Mouse (Mus musculus) stomach, embryonic 16.5 days (tissue): ENCODE results near the gene Lypd4. TPM values are rescaled to one million over a fixed set of nuclear protein-coding genes. Genes with fewer than 3 reads are reported as not detected.
A peak's percentile ranks its signal among the peaks of the same experiment; 100 is the strongest.
"Not testable (repeated sequence)": the region's sequence is repeated elsewhere in the genome, so short reads cannot be mapped to it uniquely, and the experiment has no call there.

ENCODE experiments used
- ATAC-seq: fragments of 200-750 bp; cut with Nextera tagmentation; 2 replicates; pipeline ENCODE4 v1.8.0; 2017; ENCODE audit warnings: moderate number of reproducible peaks, moderate TSS enrichment; ENCODE audit not compliant: insufficient read depth, low FRiP score
- H3K27ac ChIP-seq: fragments of 300-500 bp; sonication (generic); 2 replicates; pipeline ENCODE4 v1.5.1; 2014; ENCODE audit warnings: low read length
- H3K27me3 ChIP-seq: fragments of 300-500 bp; sonication (generic); 2 replicates; pipeline ENCODE4 v1.6.1; 2014; ENCODE audit warnings: low read length, control low read depth, mixed read lengths; ENCODE audit not compliant: control insufficient read depth, insufficient read depth
- H3K36me3 ChIP-seq: fragments of 300-500 bp; sonication (generic); 2 replicates; pipeline ENCODE4 v1.6.1; 2014; ENCODE audit warnings: low read length; ENCODE audit not compliant: control insufficient read depth, insufficient read depth
- H3K4me1 ChIP-seq: fragments of 300-500 bp; sonication (generic); 2 replicates; pipeline ENCODE4 v1.6.1; 2014; ENCODE audit warnings: low read length, control low read depth, mixed read lengths; ENCODE audit not compliant: control insufficient read depth, insufficient read depth
- H3K4me2 ChIP-seq: fragments of 300-500 bp; sonication (generic); 2 replicates; pipeline ENCODE4 v1.6.1; 2014; ENCODE audit warnings: low read depth, low read length, mixed read lengths
- H3K4me3 ChIP-seq: fragments of 300-500 bp; sonication (generic); replicated peaks from 2 replicates; pipeline ENCODE4 v1.5.1; 2014; ENCODE audit warnings: mild to moderate bottlenecking, low read length
- H3K9ac ChIP-seq: fragments of 300-500 bp; sonication (generic); 2 replicates; pipeline ENCODE4 v1.6.1; 2014; ENCODE audit warnings: low read length
- H3K9me3 ChIP-seq: fragments of 300-500 bp; sonication (generic); replicated peaks from 2 replicates; pipeline ENCODE4 v1.6.1; 2016; ENCODE audit warnings: low read length, control low read depth; ENCODE audit not compliant: control insufficient read depth
- WGBS: fragments of 180-500 bp; shearing (Covaris S2); extraction: QIAGEN DNeasy Blood & Tissue Kit; methylation state at CpG from one replicate; pipeline ENCODE4 v1.1.7; 2014; 5-methylcytosine and 5-hydroxymethylcytosine counted together
- polyA plus RNA-seq: library from polyadenylated mRNA; unstranded; fragments of >200 nt; fragmentation: Nextera tagmentation; extraction: Ambion mirVana; gene quantifications from 2 replicates; pipeline ENCODE4 v1.2.1, GENCODE M21; 2015

Lypd4 gene
- polyA plus RNA-seq, 1 experiment from 2014 or later, result not detected

DNA sequence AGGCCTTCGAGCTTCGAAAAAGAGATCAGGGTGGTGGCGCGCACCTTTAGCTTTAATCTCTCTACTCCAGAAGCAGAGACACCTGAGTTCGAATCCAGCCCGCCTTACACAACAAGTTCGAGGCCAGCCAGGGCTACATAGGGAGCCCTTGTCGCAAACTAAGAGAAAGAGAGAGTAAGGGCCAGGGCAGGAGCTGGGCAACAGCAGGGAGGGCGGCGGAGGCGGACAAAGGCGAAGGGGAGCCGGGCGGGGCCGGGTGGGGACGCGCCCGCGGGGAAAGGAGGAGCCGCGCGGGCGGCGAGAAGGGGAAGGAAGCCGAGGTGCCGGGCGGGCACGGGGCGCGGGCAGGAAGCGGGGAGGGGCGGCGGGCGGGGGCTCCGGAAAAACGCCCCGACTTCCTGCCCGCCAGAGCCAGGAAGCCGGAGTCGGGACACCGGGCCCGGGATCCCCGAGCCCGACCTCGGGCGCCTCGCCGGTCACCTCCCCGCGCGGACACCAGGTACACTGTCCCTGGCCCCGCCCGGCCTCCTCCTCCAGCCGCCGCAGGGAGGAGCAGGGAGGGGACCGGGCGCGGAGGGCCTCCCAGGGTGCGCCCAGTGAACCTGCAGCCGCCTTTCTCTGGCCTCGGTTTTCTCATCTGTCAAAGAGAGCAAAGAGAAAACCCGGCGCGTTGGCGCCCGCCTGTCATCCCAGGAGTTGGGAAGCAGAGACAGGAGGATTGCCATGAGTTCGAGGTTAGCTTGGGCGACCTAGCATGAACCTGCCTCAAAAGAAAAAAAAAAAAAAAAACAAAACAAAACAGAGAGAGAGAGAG lies 33.1 kb upstream of the Lypd4 start, which contains the start of gene Arhgef1:
Gene Arhgef1 (plus strand): TSS at position 283 of the 814 bp plus-strand sequence.
- Histone ChIP-seq H3K4me1 (peaks cover 36% of the 10 kb centered on the region), H3K27me3 (no peaks in the 10 kb centered on the region), H3K27ac (peak within 1 kb of the TSS; percentile 93), H3K9ac (peak within 1 kb of the TSS; percentile 90), H3K4me3 (peak within 1 kb of the TSS; percentile 76), H3K36me3 (no peaks in the 10 kb centered on the region), H3K9me3 (no peaks in the 10 kb centered on the region), H3K4me2 (peak within 1 kb of the TSS; percentile 91)
- WGBS, result 4% methylated on average over 62 of the region's 68 CpGs
- peak; percentile 15; the same call in 1 of the 2 replicates for ATAC-seq

DNA sequence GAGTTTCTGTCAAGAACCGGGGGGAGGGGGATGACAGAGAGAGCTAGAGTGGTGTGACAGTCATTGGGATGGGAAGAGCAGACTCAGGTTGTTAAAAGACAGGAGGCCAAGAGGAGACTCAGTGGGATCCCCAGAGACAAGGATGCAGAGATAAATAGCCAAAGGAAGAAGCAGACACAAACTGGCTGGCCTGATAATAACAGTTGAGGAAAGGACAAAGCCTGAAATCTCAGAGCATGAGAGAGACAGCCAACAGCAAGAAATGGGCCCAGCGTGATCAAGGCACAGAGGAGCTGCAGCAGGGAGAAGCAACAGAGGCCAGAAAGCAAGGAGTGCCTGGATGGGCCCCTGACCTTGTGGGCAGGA lies 32.5 kb upstream of the Lypd4 start:
- no peak for ATAC-seq
- 44% methylated on average over 2 of the region's 2 CpGs for WGBS

DNA sequence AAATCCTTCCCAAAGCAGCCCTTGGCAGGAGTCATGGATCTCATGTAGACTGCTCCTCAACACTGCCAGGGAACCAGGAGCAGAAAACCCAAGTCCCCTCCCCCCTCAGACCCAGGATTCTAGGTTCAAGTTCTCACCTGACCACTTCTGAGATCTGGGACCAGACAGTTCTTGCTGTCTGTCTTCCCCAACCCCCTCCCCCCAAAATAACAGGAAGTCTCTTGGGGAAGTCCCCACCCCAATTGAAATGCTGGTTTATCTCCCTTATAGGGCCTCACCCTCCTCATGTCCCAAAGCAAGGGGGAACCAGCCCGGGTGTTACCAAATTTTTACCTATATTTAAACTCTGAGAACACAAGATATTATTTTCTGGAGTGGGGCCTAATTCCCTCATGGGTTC lies 32.1 kb upstream of the Lypd4 start:
- H3K27me3 ChIP-seq, result no peaks in the 10 kb centered on the region
- no peak for ATAC-seq
- no peak overlapping the region for H3K4me3 ChIP-seq
- peak overlapping the region; percentile 91; the same call in 1 of the 2 replicates for H3K4me2 ChIP-seq
- H3K4me1 ChIP-seq, result peaks cover 31% of the 10 kb centered on the region
- H3K27ac ChIP-seq, result peak overlapping the region; percentile 93; the same call in 1 of the 2 replicates
- WGBS, result 47% methylated on average over 1 of the region's 1 CpGs
- no peaks in the 10 kb centered on the region for H3K36me3 ChIP-seq
- peak overlapping the region; percentile 90; the same call in 1 of the 2 replicates for H3K9ac ChIP-seq
- H3K9me3 ChIP-seq, result no peaks in the 10 kb centered on the region

More for the DNA sequence above, 32.5 kb upstream of the Lypd4 start:
- Histone ChIP-seq H3K4me2 (peak overlapping the region; percentile 91), H3K36me3 (no peaks in the 10 kb centered on the region), H3K27me3 (no peaks in the 10 kb centered on the region), H3K9me3 (no peaks in the 10 kb centered on the region), H3K4me3 (peak overlapping the region; percentile 76), H3K27ac (peak overlapping the region; percentile 93), H3K9ac (peak overlapping the region; percentile 90), H3K4me1 (peaks cover 35% of the 10 kb centered on the region)

DNA sequence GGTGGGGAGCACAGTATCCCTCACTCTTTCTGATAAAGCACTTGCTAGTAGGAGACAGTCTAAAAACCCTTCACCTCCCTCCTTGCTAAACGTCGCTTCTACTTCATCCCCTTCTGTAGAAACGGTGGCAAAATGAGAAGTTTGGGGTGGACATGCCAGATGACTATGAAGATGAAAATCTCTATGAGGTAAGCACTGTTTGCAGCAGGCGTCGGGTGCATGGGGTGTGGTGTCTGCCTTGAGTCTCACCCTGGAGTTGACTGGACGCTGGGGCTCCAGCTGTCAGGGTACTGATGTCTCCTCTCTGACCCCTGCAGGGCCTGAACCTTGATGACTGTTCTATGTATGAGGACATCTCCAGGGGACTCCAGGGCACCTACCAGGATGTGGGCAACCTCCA lies 31.4 kb upstream of the Lypd4 start:
- H3K27me3 ChIP-seq, result no peaks in the 10 kb centered on the region
- WGBS, result 58% methylated on average over 6 of the region's 6 CpGs
- ATAC-seq, result no peak

DNA sequence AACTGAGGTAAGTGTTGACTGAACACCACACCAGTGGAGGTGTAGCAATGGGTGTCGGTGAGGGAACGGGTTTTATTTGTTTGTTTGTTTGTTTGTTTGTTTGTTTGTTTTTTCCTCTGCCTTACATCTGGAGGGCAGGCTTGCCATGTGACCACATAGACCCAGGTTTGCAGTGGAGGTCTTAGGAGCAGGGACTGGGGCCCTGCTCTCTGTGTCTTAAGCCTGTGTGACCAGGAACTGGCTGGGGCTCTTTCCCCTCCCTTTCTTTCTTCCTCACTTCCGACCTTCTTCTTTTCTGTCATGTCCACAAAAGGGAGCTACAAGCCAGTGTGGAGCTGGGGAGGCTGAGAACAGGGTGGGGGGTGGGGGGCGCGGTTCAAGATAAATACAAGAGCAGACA lies 28.2 kb upstream of the Lypd4 start:
- H3K9me3 ChIP-seq, result no peaks in the 10 kb centered on the region
- ATAC-seq, result no peak
- no peak overlapping the region for H3K9ac ChIP-seq
- H3K27me3 ChIP-seq, result no peaks in the 10 kb centered on the region
- H3K4me3 ChIP-seq, result no peak overlapping the region
- no peak overlapping the region for H3K4me2 ChIP-seq
- H3K36me3 ChIP-seq, result no peaks in the 10 kb centered on the region
- peaks cover 8% of the 10 kb centered on the region for H3K4me1 ChIP-seq
- 58% methylated on average over 5 of the region's 5 CpGs for WGBS
- H3K27ac ChIP-seq, result no peak overlapping the region

More for the DNA sequence above, 31.4 kb upstream of the Lypd4 start:
- H3K4me1 ChIP-seq, result peaks cover 25% of the 10 kb centered on the region
- no peak overlapping the region for H3K9ac ChIP-seq
- no peak overlapping the region for H3K4me2 ChIP-seq
- H3K27ac ChIP-seq, result no peak overlapping the region
- no peak overlapping the region for H3K4me3 ChIP-seq
- H3K36me3 ChIP-seq, result no peaks in the 10 kb centered on the region
- no peaks in the 10 kb centered on the region for H3K9me3 ChIP-seq

DNA sequence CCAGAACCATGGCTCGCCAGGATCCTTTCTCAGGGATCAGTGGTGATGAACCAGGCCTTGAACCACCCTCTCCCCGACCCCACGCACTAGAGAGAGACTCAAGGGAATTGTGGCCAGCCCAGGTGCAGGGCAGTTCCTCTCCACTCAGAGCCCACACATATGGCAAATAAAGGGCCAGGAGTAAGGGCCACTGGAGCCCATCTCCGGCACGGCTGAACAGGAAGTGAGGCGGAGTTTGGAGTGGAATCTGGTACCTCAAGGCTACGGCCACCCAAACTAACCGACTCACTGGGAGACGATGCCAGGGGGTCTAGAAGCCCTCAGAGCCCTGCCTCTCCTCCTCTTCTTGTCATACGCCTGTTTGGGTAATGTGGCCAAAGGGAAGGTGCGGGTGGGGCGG lies 27.5 kb upstream of the Lypd4 start, which contains the start of gene Cd79a:
Gene Cd79a (plus strand): TSS at position 158 of the 400 bp plus-strand sequence.
- no peak for ATAC-seq
- Histone ChIP-seq H3K9ac (no peak within 1 kb of the TSS), H3K4me1 (peaks cover 4% of the 10 kb centered on the region; the same call in 1 of the 2 replicates), H3K9me3 (no peaks in the 10 kb centered on the region), H3K4me3 (no peak within 1 kb of the TSS), H3K4me2 (no peak within 1 kb of the TSS), H3K27ac (no peak within 1 kb of the TSS), H3K27me3 (no peaks in the 10 kb centered on the region), H3K36me3 (no peaks in the 10 kb centered on the region)
- WGBS, result 69% methylated on average over 12 of the region's 12 CpGs

DNA sequence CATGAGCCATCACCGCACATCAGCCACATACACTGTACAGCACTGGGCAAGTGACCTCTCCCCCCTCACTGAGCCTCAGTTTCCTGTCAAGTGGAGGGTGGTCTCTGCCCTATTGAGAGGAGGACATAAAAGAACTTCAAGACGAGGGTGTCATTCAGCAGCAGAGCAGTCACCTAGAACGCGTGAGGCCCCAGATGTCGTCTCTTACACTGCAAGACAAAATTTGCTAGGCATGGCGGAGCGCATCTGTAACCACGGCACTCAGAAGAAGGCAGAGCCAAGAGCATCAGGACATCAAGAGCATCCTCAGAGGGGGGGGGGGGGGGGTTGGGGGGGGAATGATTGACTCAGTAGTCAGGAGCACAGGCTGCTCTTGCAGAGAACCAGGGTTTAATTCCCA lies 26.5 kb upstream of the Lypd4 start:
- H3K4me2 ChIP-seq, result no peak overlapping the region
- no peaks in the 10 kb centered on the region for H3K4me1 ChIP-seq
- no peaks in the 10 kb centered on the region for H3K27me3 ChIP-seq
- no peak overlapping the region for H3K9ac ChIP-seq
- ATAC-seq, result no peak
- no peaks in the 10 kb centered on the region for H3K9me3 ChIP-seq
- WGBS, result 81% methylated on average over 8 of the region's 8 CpGs
- no peak overlapping the region for H3K27ac ChIP-seq
- no peaks in the 10 kb centered on the region for H3K36me3 ChIP-seq
- no peak overlapping the region for H3K4me3 ChIP-seq

DNA sequence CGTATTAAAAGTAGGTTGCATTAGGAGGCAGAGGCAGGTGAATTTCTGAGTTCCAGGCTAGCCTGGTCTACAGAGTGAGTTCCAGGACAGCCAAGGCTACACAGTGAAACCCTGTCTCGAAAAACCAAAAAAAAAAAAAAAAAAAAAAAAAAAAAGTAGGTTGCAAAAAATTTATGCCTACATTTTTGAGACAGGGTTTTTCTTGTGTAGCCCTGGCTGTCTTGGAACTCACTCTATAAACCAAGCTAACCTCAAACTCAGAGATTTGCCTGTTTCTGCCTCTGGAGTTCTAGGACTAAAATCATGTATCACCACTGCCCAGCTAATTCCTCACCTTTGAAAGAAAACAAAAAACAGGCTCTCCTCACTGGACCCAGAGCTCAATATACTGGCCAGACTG lies 26.0 kb upstream of the Lypd4 start:
- not testable (repeated sequence) for H3K4me2 ChIP-seq, H3K36me3 ChIP-seq, ATAC-seq, H3K4me1 ChIP-seq, H3K9me3 ChIP-seq, H3K4me3 ChIP-seq, H3K27ac ChIP-seq, H3K9ac ChIP-seq, H3K27me3 ChIP-seq
- WGBS, result 78% methylated on average over 2 of the region's 2 CpGs

DNA sequence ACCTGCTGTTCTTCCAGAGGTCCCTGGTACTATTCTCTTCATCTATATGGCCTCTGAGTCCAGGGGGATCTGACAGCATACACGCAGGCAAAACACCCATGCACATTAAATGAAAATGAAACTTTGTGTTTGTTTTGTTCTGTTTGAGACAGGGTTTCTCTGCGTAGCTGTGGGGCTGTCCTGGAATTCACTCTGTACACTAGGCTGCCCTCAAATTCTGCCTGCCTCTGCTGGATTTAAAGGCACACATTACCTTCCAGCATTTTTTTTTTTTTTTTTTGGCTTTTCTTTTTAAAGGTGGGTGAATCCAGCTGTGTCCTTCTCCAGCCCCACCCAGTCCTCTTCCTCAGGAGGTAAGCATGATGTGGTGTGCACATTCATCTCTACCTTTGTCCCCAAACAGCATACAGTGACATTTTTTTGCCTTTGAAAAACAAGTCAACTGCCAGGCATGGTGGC lies 22.4 kb upstream of the Lypd4 start:
- no peak overlapping the region for H3K27ac ChIP-seq
- ATAC-seq, result no peak
- no peak overlapping the region for H3K4me3 ChIP-seq
- 52% methylated on average over 2 of the region's 2 CpGs for WGBS
- H3K9ac ChIP-seq, result no peak overlapping the region
- H3K4me2 ChIP-seq, result no peak overlapping the region
- peaks cover 6% of the 10 kb centered on the region for H3K4me1 ChIP-seq
- H3K36me3 ChIP-seq, result peaks cover 13% of the 10 kb centered on the region
- no peaks in the 10 kb centered on the region for H3K9me3 ChIP-seq
- H3K27me3 ChIP-seq, result no peaks in the 10 kb centered on the region
